Mouse (Mus musculus) central nervous system, embryonic 11.5 days (tissue): ENCODE data around the gene Hao1. TPM values are rescaled to one million over a fixed set of nuclear protein-coding genes. Genes with fewer than 3 reads are reported as not detected.

Experiments
- polyA plus RNA-seq: library from polyadenylated mRNA; depleted of rRNA; stranded (reverse); fragments of >200 nt; gene quantifications from 2 replicates; pipeline ENCODE4 v1.2.3, GENCODE M21; 2012; rRNA removed

Gene Hao1
- polyA plus RNA-seq, result not detected in 2 replicates

GRCm38 (mm10) chr2:134554221-134554727, at the start of gene Hao1:
Gene Hao1 (minus strand): TSS chr2:134554368.

Other genes with a start within 250 kb of the Hao1 start
- 22.0 and 25.3 TPM in 2 replicates for gene Tmx4, start 89.8 kb upstream of the Hao1 start, polyA plus RNA-seq
- gene Plcb1, start 231.7 kb upstream of the Hao1 start, polyA plus RNA-seq, result 1.8 and 2.7 TPM in 2 replicates